Mouse (Mus musculus) stomach, postnatal 0 days (tissue): Measurements from ENCODE around the gene Dnmt3a.

ENCODE experiments used
- CTCF ChIP-seq: IDR thresholded peaks from 2 replicates; pipeline ENCODE4 v1.5.1; 2016; ENCODE audit warnings: antibody characterized with exemption, low read depth, mild to moderate bottlenecking, moderate library complexity
- EP300 ChIP-seq: optimal IDR thresholded peaks from 2 replicates; pipeline ENCODE3; 2016; ENCODE audit warnings: antibody characterized with exemption

DNA sequence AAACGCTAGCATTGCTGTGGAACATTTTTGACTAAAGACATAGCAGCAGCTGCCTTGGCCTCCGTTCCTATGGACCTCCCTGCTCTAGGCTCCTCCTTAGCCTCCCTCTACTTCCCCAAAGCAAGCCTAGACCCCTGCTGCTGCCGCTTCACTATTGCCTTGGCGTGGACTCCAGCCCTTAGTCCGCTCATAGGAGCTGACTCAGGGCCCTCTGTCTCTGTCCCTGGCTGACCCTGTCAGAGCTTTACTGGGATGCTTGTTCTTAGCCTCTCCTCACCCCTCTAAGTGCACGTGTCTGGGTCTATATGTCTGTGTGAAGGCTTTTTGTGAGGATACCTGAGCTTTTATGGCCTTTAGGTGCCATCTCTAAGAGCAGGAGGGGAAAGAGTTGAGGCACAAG lies 27.5 kb upstream of the Dnmt3a start:
- no peak for TF ChIP-seq CTCF
- TF ChIP-seq EP300: no peak
